Mouse (Mus musculus) E14TG2a.4 (cell line): Measurements from ENCODE around the gene Pacs1.

ENCODE experiments used
- CTCF ChIP-seq: conservative IDR thresholded peaks from 2 replicates; pipeline ENCODE4 v1.5.1; 2014; ENCODE audit warnings: low read length
- NANOG ChIP-seq: IDR thresholded peaks from 2 replicates; pipeline ENCODE4 v1.6.1; 2014; ENCODE audit warnings: borderline replicate concordance, low read length, mixed read lengths

DNA sequence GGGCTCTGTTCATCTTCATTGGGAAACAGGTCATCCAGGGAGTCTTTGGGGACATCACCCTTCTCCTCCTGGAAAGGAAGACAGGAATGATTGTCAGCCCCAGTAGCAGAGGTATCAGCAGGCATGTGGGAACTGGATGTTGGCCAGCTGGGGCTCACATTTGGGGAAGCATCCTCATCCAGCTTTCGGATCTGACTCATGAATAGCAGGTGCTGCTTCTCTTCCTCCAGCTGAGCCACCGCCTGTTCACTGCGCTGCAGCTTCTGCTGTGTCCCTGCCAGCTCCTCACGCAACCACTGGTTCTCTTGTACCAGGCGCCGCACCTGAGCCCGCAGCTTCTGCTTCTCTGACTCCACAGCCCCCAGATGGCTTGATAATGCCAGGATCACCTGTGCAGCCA is 159.1 kb downstream of the Pacs1 start:
- TF ChIP-seq CTCF (no peak), NANOG (no peak)
